Mouse (Mus musculus): Measurements from ENCODE around the gene Acer2. TPM values are rescaled to one million over a fixed set of nuclear protein-coding genes. Genes with fewer than 3 reads are reported as not detected.
"Not testable (repeated sequence)": the region's sequence is repeated elsewhere in the genome, so short reads cannot be mapped to it uniquely, and the experiment has no call there.

Acer2 gene
- polyA plus RNA-seq (2016; fragmentation: Nextera tagmentation; extraction: Ambion mirVana) = 36.0 and 40.9 TPM in 2 replicates

- Histone ChIP-seq H3K4me3 (peak within 1 kb of the TSS; percentile 75), H3K27ac (ENCODE audit: poor library complexity, severe bottlenecking) (peak within 1 kb of the TSS; percentile 42), H3K9me3 (replicated peaks) (no peaks in the 10 kb centered on the region), H3K4me1 (replicated peaks) (no peaks in the 10 kb centered on the region; the same call in 1 of the 2 replicates), H3K4me2 (peak within 1 kb of the TSS; percentile 97), H3K36me3 (peaks cover 4% of the 10 kb centered on the region; the same call in 1 of the 2 replicates), H3K9ac (peak within 1 kb of the TSS; percentile 80), H3K27me3 (replicated peaks) (0 out of 2 replicates have a peak, but pooled peaks cover 4% of the 10 kb centered on the region)
- WGBS = under 1% methylated on average over 60 of the region's 60 CpGs
- ATAC-seq (ENCODE audit: insufficient number of reproducible peaks, low FRiP score) = peak; percentile 96
These were observed at the start of gene Acer2 for GRCm38 (mm10) chr4:86874146-86874847. Gene Acer2, plus strand, starts transcription at chr4:86874396.

GRCm38 (mm10) chr4:86825143-86825542 lies 49.1 kb upstream of the Acer2 start:
- no peak for ATAC-seq (ENCODE audit: insufficient number of reproducible peaks, low FRiP score)
- Histone ChIP-seq H3K4me2 (no peak overlapping the region), H3K4me1 (replicated peaks) (no peaks in the 10 kb centered on the region), H3K9ac (no peak overlapping the region), H3K36me3 (peaks cover 59% of the 10 kb centered on the region), H3K27me3 (replicated peaks) (no peaks in the 10 kb centered on the region), H3K4me3 (no peak overlapping the region), H3K27ac (ENCODE audit: poor library complexity, severe bottlenecking) (no peak overlapping the region), H3K9me3 (replicated peaks) (no peaks in the 10 kb centered on the region)
- WGBS = 67% methylated on average over 7 of the region's 7 CpGs

GRCm38 (mm10) chr4:86831896-86832295 lies 42.3 kb upstream of the Acer2 start:
- Histone ChIP-seq H3K27ac (ENCODE audit: poor library complexity, severe bottlenecking) (no peak overlapping the region), H3K4me3 (no peak overlapping the region), H3K36me3 (peaks cover 54% of the 10 kb centered on the region), H3K4me1 (replicated peaks) (no peaks in the 10 kb centered on the region), H3K27me3 (replicated peaks) (no peaks in the 10 kb centered on the region), H3K4me2 (no peak overlapping the region), H3K9me3 (replicated peaks) (no peaks in the 10 kb centered on the region), H3K9ac (no peak overlapping the region)
- WGBS = 95% methylated on average over 2 of the region's 2 CpGs
- ATAC-seq (ENCODE audit: insufficient number of reproducible peaks, low FRiP score) = no peak

GRCm38 (mm10) chr4:86841141-86841540 lies 33.1 kb upstream of the Acer2 start:
- WGBS = 97% methylated on average over 2 of the region's 2 CpGs
- not testable (repeated sequence) for H3K27ac ChIP-seq (ENCODE audit: poor library complexity, severe bottlenecking); ATAC-seq (ENCODE audit: insufficient number of reproducible peaks, low FRiP score); H3K4me3 ChIP-seq; H3K27me3 ChIP-seq (replicated peaks); H3K9me3 ChIP-seq (replicated peaks); H3K4me1 ChIP-seq (replicated peaks); H3K9ac ChIP-seq; H3K4me2 ChIP-seq
- H3K36me3 ChIP-seq = peaks cover 74% of the 10 kb centered on the region

GRCm38 (mm10) chr4:86845384-86845783 lies 28.8 kb upstream of the Acer2 start:
- peaks cover 6% of the 10 kb centered on the region; the same call in 1 of the 2 replicates for H3K4me1 ChIP-seq (replicated peaks)
- H3K27me3 ChIP-seq (replicated peaks) = no peaks in the 10 kb centered on the region
- H3K4me2 ChIP-seq = no peak overlapping the region
- H3K27ac ChIP-seq (ENCODE audit: poor library complexity, severe bottlenecking) = no peak overlapping the region
- H3K36me3 ChIP-seq = peaks cover 62% of the 10 kb centered on the region
- no peak overlapping the region for H3K4me3 ChIP-seq
- ATAC-seq (ENCODE audit: insufficient number of reproducible peaks, low FRiP score) = no peak
- H3K9me3 ChIP-seq (replicated peaks) = no peaks in the 10 kb centered on the region
- 88% methylated on average over 3 of the region's 3 CpGs for WGBS
- no peak overlapping the region for H3K9ac ChIP-seq

GRCm38 (mm10) chr4:86847246-86847645 lies 26.9 kb upstream of the Acer2 start:
- no peak overlapping the region for H3K9ac ChIP-seq
- H3K9me3 ChIP-seq (replicated peaks) = no peaks in the 10 kb centered on the region
- H3K36me3 ChIP-seq = peaks cover 54% of the 10 kb centered on the region
- H3K27me3 ChIP-seq (replicated peaks) = no peaks in the 10 kb centered on the region
- H3K27ac ChIP-seq (ENCODE audit: poor library complexity, severe bottlenecking) = no peak overlapping the region
- no peak for ATAC-seq (ENCODE audit: insufficient number of reproducible peaks, low FRiP score)
- 57% methylated on average over 2 of the region's 2 CpGs for WGBS
- H3K4me1 ChIP-seq (replicated peaks) = peaks cover 6% of the 10 kb centered on the region
- no peak overlapping the region for H3K4me3 ChIP-seq
- no peak overlapping the region for H3K4me2 ChIP-seq

GRCm38 (mm10) chr4:86851331-86851730 lies 22.9 kb upstream of the Acer2 start:
- H3K36me3 ChIP-seq = peaks cover 54% of the 10 kb centered on the region
- ATAC-seq (ENCODE audit: insufficient number of reproducible peaks, low FRiP score) = no peak
- H3K9me3 ChIP-seq (replicated peaks) = no peaks in the 10 kb centered on the region
- no peak overlapping the region for H3K4me3 ChIP-seq
- peaks cover 13% of the 10 kb centered on the region for H3K4me1 ChIP-seq (replicated peaks)
- H3K4me2 ChIP-seq = no peak overlapping the region
- no peaks in the 10 kb centered on the region for H3K27me3 ChIP-seq (replicated peaks)
- 69% methylated on average over 2 of the region's 2 CpGs for WGBS
- H3K27ac ChIP-seq (ENCODE audit: poor library complexity, severe bottlenecking) = peak overlapping the region; percentile 7; the same call in 1 of the 2 replicates
- H3K9ac ChIP-seq = no peak overlapping the region

- Histone ChIP-seq H3K27me3 (replicated peaks) (no peaks in the 10 kb centered on the region), H3K9ac (no peak overlapping the region), H3K4me3 (no peak overlapping the region), H3K4me2 (no peak overlapping the region), H3K4me1 (replicated peaks) (peaks cover 10% of the 10 kb centered on the region), H3K9me3 (replicated peaks) (no peaks in the 10 kb centered on the region), H3K27ac (ENCODE audit: poor library complexity, severe bottlenecking) (0 out of 2 replicates have a peak overlapping the region, but pooled peaks have one; percentile 7), H3K36me3 (peaks cover 50% of the 10 kb centered on the region)
- ATAC-seq (ENCODE audit: insufficient number of reproducible peaks, low FRiP score) = 0 out of 2 replicates have a peak, but pooled peaks have one; percentile 19
- WGBS = 57% methylated on average over 3 of the region's 3 CpGs
These were observed 22.2 kb upstream of the Acer2 start for GRCm38 (mm10) chr4:86852018-86852417.

- Histone ChIP-seq H3K27ac (ENCODE audit: poor library complexity, severe bottlenecking) (no peak overlapping the region), H3K9me3 (replicated peaks) (no peaks in the 10 kb centered on the region), H3K4me1 (replicated peaks) (peaks cover 8% of the 10 kb centered on the region), H3K4me2 (no peak overlapping the region), H3K9ac (no peak overlapping the region), H3K36me3 (peaks cover 46% of the 10 kb centered on the region), H3K27me3 (replicated peaks) (no peaks in the 10 kb centered on the region), H3K4me3 (no peak overlapping the region)
- no peak for ATAC-seq (ENCODE audit: insufficient number of reproducible peaks, low FRiP score)
- 78% methylated on average over 4 of the region's 4 CpGs for WGBS
These were observed 21.2 kb upstream of the Acer2 start for GRCm38 (mm10) chr4:86852813-86853590.

- 1% methylated on average over 50 of the region's 50 CpGs for whole genome bisulfite sequencing
- H3K4me2 ChIP-seq = peak overlapping the region; percentile 89
- H3K4me1 ChIP-seq (replicated peaks) = peaks cover 14% of the 10 kb centered on the region
- no peaks in the 10 kb centered on the region for H3K9me3 ChIP-seq (replicated peaks)
- H3K36me3 ChIP-seq = peaks cover 35% of the 10 kb centered on the region
- H3K9ac ChIP-seq = peak overlapping the region; percentile 100
- ATAC-seq (ENCODE audit: insufficient number of reproducible peaks, low FRiP score) = no peak
- H3K27ac ChIP-seq (ENCODE audit: poor library complexity, severe bottlenecking) = peak overlapping the region; percentile 93
- H3K4me3 ChIP-seq = peak overlapping the region; percentile 100
- H3K27me3 ChIP-seq (replicated peaks) = no peaks in the 10 kb centered on the region
These were observed 17.7 kb upstream of the Acer2 start for GRCm38 (mm10) chr4:86856304-86857112.

Data from heart, embryonic 12.5 days (tissue).